Mouse (Mus musculus): ENCODE data around the gene Cxcl2. TPM values are rescaled to one million over a fixed set of nuclear protein-coding genes. Genes with fewer than 3 reads are reported as not detected.

Gene Cxcl2
- polyA plus RNA-seq, 1 experiment = not detected

DNA sequence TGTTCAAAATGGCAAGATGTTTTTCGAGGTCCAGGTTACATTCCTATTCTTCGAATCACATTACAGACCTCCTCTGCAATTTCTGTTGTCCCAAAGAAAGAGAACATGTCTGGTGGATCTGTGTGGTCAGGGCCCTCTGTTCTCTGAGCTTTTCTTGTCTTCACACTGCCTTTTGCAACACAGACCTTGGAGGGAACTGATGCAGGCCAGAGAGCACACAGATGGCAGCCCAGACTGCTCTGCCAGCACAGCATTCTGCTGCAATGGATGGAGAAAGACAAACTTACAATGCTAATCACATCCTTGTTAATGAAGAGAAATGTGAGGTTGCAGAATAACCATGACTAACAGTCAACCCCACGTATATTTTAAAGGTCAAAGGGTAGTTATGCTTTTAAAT is 44.6 kb upstream of the Cxcl2 start:
- Histone ChIP-seq H3ac (ENCODE audit: control insufficient read depth, insufficient read length) (no peak overlapping the region), H3K79me2 (ENCODE audit: control insufficient read depth, insufficient read depth) (no peaks in the 10 kb centered on the region), H3K36me3 (ENCODE audit: control insufficient read depth, insufficient read depth) (no peaks in the 10 kb centered on the region), H3K27me3 (ENCODE audit: control insufficient read depth, insufficient read depth, insufficient read length) (no peaks in the 10 kb centered on the region), H3K4me3 (no peak overlapping the region), H3K4me2 (ENCODE audit: low read depth) (no peak overlapping the region)
- TF ChIP-seq USF1 (IDR thresholded peaks at IDR 0.05; ENCODE audit: low read depth) (no peak), MYOG (IDR thresholded peaks at IDR 0.05; ENCODE audit: control insufficient read depth in 1 of 3, insufficient read depth in 1 of 3, insufficient read length in 2 of 3, low read depth in 2 of 3) (no peak), MYOD1 (IDR thresholded peaks at IDR 0.05; ENCODE audit: control insufficient read depth in 1 of 3, insufficient read length in 2 of 3, low read depth in 2 of 3) (no peak), TCF3 (IDR thresholded peaks at IDR 0.05; ENCODE audit: insufficient read length, low read depth) (no peak), MAX (IDR thresholded peaks at IDR 0.05; ENCODE audit: low read depth) (no peak), REST (IDR thresholded peaks at IDR 0.05; ENCODE audit: insufficient read depth, insufficient read length) (no peak), POLR2A (IDR thresholded peaks at IDR 0.05; ENCODE audit: insufficient read length, low read depth) (no peak), POLR2AphosphoS2 (IDR thresholded peaks at IDR 0.05; ENCODE audit: insufficient read length, low read depth) (no peak), SRF (IDR thresholded peaks at IDR 0.05; ENCODE audit: control insufficient read depth, insufficient read length, low read depth) (no peak), TCF12 (IDR thresholded peaks at IDR 0.05; ENCODE audit: insufficient read depth, poor library complexity, severe bottlenecking) (no peak), CEBPB (IDR thresholded peaks at IDR 0.05; ENCODE audit: insufficient read depth, poor library complexity, severe bottlenecking) (no peak), E2F4 (IDR thresholded peaks at IDR 0.05; ENCODE audit: insufficient read depth) (no peak)

DNA sequence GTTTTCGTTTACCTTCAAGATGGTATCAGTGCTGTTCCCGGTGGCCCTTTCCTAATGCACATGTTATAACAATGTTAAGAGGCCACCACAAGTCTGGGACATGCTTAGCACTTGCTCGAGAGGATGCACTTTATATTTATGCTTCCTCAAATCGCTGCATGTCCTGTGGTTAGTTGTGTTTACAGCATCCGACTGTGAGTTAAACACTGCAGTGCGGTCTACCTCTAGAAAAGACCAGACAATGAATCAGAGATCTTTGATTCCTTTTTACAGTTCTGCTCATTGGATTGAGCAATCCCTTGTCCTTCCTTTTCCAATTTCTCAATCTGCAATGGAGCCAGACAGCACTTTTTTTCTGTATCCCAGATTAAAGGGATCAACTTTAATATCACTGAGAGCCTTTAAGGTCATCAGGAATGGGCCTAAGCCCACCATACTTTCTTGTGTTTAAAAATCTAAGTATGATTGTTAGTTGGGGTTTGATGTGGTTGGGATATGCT is 41.7 kb upstream of the Cxcl2 start:
- no peaks in the 10 kb centered on the region for H3K27me3 ChIP-seq (ENCODE audit: control insufficient read depth, insufficient read depth, insufficient read length)
- H3K36me3 ChIP-seq (ENCODE audit: control insufficient read depth, insufficient read depth) = no peaks in the 10 kb centered on the region
- H3K4me3 ChIP-seq = no peak overlapping the region
- TF ChIP-seq MYOG (IDR thresholded peaks at IDR 0.05; ENCODE audit: control insufficient read depth in 1 of 3, insufficient read depth in 1 of 3, insufficient read length in 2 of 3, low read depth in 2 of 3) (no peak), POLR2AphosphoS2 (IDR thresholded peaks at IDR 0.05; ENCODE audit: insufficient read length, low read depth) (no peak), POLR2A (IDR thresholded peaks at IDR 0.05; ENCODE audit: insufficient read length, low read depth) (no peak), CEBPB (IDR thresholded peaks at IDR 0.05; ENCODE audit: insufficient read depth, poor library complexity, severe bottlenecking) (peak; percentile 74; the same call in 1 of the 2 replicates), TCF3 (IDR thresholded peaks at IDR 0.05; ENCODE audit: insufficient read length, low read depth) (no peak), MAX (IDR thresholded peaks at IDR 0.05; ENCODE audit: low read depth) (no peak), E2F4 (IDR thresholded peaks at IDR 0.05; ENCODE audit: insufficient read depth) (no peak)
- H3ac ChIP-seq (ENCODE audit: control insufficient read depth, insufficient read length) = no peak overlapping the region
- H3K79me2 ChIP-seq (ENCODE audit: control insufficient read depth, insufficient read depth) = no peaks in the 10 kb centered on the region
- no peak overlapping the region for H3K4me2 ChIP-seq (ENCODE audit: low read depth)

DNA sequence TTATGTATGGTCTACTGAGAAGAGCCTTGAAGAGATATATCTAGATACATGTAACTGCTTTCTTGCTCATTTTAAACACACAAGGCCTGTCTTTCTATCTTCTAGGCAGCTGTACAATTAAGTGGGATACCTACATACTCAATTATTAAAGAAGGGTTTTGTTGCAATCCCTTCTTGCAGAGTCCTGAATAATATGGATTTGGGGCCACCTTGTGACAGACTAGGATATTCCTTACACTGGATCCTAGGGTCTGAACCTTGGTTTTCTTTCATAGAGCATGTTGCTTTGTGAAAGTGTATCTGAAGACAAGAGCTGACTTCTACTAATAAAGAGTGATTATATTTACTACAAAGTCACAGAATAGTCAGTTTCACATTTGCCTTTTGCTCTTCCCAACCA is 36.9 kb upstream of the Cxcl2 start:
- H3K36me3 ChIP-seq (ENCODE audit: control insufficient read depth, insufficient read depth) = no peaks in the 10 kb centered on the region
- H3K27me3 ChIP-seq (ENCODE audit: control insufficient read depth, insufficient read depth, insufficient read length) = no peaks in the 10 kb centered on the region
- H3K4me3 ChIP-seq = no peak overlapping the region
- H3K79me2 ChIP-seq (ENCODE audit: control insufficient read depth, insufficient read depth) = no peaks in the 10 kb centered on the region
- no peak overlapping the region for H3ac ChIP-seq (ENCODE audit: control insufficient read depth, insufficient read length)
- TF ChIP-seq SRF (IDR thresholded peaks at IDR 0.05; ENCODE audit: control insufficient read depth, insufficient read length, low read depth) (no peak), REST (IDR thresholded peaks at IDR 0.05; ENCODE audit: insufficient read depth, insufficient read length) (no peak), TCF12 (IDR thresholded peaks at IDR 0.05; ENCODE audit: insufficient read depth, poor library complexity, severe bottlenecking) (no peak), POLR2A (IDR thresholded peaks at IDR 0.05; ENCODE audit: insufficient read length, low read depth) (no peak), MYOD1 (IDR thresholded peaks at IDR 0.05; ENCODE audit: control insufficient read depth in 1 of 3, insufficient read length in 2 of 3, low read depth in 2 of 3) (no peak), CEBPB (IDR thresholded peaks at IDR 0.05; ENCODE audit: insufficient read depth, poor library complexity, severe bottlenecking) (no peak), TCF3 (IDR thresholded peaks at IDR 0.05; ENCODE audit: insufficient read length, low read depth) (no peak), POLR2AphosphoS2 (IDR thresholded peaks at IDR 0.05; ENCODE audit: insufficient read length, low read depth) (no peak), E2F4 (IDR thresholded peaks at IDR 0.05; ENCODE audit: insufficient read depth) (no peak), MAX (IDR thresholded peaks at IDR 0.05; ENCODE audit: low read depth) (no peak)
- no peak overlapping the region for H3K4me2 ChIP-seq (ENCODE audit: low read depth)

DNA sequence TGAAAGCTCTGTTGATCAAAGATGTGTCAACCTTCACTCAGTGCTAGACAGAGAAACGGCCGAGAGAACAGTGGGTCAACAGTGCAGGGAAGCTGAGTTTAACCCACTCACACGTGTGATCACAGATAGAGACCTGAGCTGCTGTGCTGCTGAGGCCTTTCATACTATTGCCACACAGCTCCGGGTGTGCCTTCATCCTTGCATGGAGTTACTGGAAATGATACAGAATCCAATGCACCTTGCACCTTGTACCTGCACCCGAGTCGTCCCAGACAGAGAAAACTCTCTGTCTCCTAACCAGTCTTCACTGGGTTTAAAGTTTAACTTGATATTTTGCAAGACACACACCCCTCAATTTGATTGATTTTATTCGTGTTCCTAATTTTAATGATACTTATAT is 31.3 kb upstream of the Cxcl2 start:
- Histone ChIP-seq H3K27me3 (ENCODE audit: control insufficient read depth, insufficient read depth, insufficient read length) (no peaks in the 10 kb centered on the region), H3ac (ENCODE audit: control insufficient read depth, insufficient read length) (no peak overlapping the region), H3K4me3 (no peak overlapping the region), H3K36me3 (ENCODE audit: control insufficient read depth, insufficient read depth) (no peaks in the 10 kb centered on the region), H3K4me2 (ENCODE audit: low read depth) (no peak overlapping the region), H3K79me2 (ENCODE audit: control insufficient read depth, insufficient read depth) (no peaks in the 10 kb centered on the region)
- TF ChIP-seq REST (IDR thresholded peaks at IDR 0.05; ENCODE audit: insufficient read depth, insufficient read length) (no peak), MAX (IDR thresholded peaks at IDR 0.05; ENCODE audit: low read depth) (no peak), E2F4 (IDR thresholded peaks at IDR 0.05; ENCODE audit: insufficient read depth) (no peak), CEBPB (IDR thresholded peaks at IDR 0.05; ENCODE audit: insufficient read depth, poor library complexity, severe bottlenecking) (no peak), MYOD1 (IDR thresholded peaks at IDR 0.05; ENCODE audit: control insufficient read depth in 1 of 3, insufficient read length in 2 of 3, low read depth in 2 of 3) (no peak), POLR2AphosphoS2 (IDR thresholded peaks at IDR 0.05; ENCODE audit: insufficient read length, low read depth) (no peak), TCF3 (IDR thresholded peaks at IDR 0.05; ENCODE audit: insufficient read length, low read depth) (no peak), USF1 (IDR thresholded peaks at IDR 0.05; ENCODE audit: low read depth) (no peak), SRF (IDR thresholded peaks at IDR 0.05; ENCODE audit: control insufficient read depth, insufficient read length, low read depth) (no peak), POLR2A (IDR thresholded peaks at IDR 0.05; ENCODE audit: insufficient read length, low read depth) (no peak), MYOG (IDR thresholded peaks at IDR 0.05; ENCODE audit: control insufficient read depth in 1 of 3, insufficient read depth in 1 of 3, insufficient read length in 2 of 3, low read depth in 2 of 3) (no peak), TCF12 (IDR thresholded peaks at IDR 0.05; ENCODE audit: insufficient read depth, poor library complexity, severe bottlenecking) (no peak)
